Mouse (Mus musculus) thymus, postnatal 10 days (tissue): ENCODE measurements around the gene Nmt1.

ENCODE experiments used
- DNase-seq, 2 experiments: peaks; one replicate each; pipeline ENCODE4 v3.0.0; 2021; ENCODE audit warnings: low spot score in 2 of 2

Nmt1 gene

GRCm38 (mm10) chr11:103043982-103044381, 16.0 kb downstream of the Nmt1 start:
- no peak for DNase-seq

GRCm38 (mm10) chr11:103046286-103046685, 18.3 kb downstream of the Nmt1 start:
- DNase-seq, result no peak

DNA sequence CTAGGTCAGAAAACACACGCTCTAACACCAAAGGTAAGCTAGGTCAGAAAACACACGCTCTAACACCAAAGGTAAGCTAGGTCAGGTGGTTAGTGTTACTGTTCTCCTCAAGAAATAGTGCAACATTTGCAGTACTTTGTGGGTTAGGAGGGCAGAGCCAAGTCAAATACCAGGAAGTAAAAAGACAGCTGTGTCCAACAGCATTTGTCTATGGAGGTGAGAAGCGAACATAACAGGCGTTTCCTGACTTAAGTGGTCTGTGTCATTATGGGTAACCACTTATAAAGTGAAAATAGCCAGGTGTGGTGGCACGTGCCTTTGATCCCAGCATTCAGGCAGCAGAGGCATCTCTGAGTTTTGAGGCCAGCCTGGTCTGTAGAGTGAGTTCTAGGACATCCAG, 21.6 kb downstream of the Nmt1 start:
- DNase-seq, result no peak

- DNase-seq, result no peak
These were observed 22.2 kb downstream of the Nmt1 start for GRCm38 (mm10) chr11:103050153-103050552.

GRCm38 (mm10) chr11:103051249-103051691, 23.3 kb downstream of the Nmt1 start:
- DNase-seq, result no peak

DNA sequence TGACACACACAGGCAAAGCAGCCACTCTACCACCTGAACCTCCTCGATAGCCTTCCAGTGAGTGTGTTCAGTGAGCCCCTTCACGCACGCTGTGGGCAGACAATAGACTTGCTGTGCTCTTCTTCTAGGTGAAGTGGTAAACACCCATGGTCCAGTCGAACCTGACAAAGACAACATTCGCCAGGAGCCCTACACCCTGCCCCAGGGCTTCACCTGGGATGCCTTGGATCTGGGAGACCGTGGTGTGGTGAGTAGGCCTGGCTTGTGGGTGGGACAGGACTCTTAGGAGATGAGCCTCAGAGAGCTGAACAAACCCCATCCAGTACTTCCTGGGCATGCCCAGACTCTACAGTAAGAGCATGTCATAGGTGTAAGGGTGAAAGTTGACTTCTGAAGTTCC, 24.1 kb downstream of the Nmt1 start:
- no peak for DNase-seq

DNA sequence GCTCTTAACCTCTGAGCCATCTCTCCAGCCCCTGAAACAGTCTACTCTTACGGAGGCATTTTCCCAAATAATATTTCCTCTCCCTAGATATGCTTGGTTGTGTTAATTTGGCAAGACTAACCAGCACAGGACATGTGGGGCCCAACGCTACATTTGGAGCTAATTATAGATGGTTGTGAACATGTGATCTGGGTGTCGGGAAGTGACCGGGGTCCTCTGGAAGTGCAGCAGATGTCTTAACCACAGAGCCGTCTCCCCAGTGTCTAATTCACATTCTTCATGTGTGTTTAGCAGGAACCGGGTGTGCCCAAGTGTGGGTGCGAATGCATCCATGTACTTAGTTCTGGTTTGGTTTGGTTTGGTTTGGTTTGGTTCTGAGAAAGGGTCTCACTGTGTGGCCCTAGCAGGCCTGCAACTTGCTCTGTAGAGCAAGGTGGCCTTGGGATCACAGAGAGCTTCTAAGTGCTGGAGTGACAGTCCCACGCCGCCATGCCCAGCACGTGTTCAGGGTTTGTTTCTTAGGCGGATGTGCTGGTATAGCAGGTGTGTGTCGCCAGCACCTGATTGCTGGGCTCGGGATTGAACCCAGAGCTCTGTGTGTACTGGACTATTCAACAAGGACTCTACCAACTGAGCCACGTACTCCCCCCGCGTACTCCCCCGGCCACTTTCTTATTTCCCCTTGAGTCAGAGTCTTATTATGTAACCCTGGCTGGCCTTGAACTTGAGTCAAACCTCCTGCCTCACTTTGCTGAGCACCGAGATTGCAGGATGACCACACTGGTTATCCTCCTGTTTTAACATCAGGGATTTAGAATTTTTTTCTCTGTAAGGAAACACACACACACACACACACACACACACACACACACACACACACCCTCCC, 25.4 kb downstream of the Nmt1 start:
- DNase-seq, result no peak

- DNase-seq, result peak; percentile 41 to 78
These were observed 26.8 kb downstream of the Nmt1 start for GRCm38 (mm10) chr11:103054798-103055197.

DNA sequence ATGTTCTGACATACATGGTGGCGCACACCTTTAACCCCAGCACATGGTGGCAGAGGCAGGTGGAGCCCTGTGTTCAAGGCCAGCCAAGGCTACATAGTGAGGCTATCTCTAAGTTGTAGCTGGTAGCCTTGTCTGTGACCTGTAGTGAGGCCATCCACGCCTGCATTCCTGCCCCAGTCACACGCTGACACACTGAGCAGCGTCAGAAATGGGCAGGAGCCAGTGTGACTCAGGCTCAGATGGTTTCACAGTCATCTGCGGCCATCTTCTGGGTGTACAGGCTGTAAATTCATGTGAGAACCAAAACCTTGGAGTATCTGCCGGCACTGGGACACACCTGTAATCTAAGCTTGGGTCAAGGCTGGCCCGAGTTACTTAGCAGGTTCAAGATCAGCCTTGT, 28.6 kb downstream of the Nmt1 start:
- no peak for DNase-seq

DNA sequence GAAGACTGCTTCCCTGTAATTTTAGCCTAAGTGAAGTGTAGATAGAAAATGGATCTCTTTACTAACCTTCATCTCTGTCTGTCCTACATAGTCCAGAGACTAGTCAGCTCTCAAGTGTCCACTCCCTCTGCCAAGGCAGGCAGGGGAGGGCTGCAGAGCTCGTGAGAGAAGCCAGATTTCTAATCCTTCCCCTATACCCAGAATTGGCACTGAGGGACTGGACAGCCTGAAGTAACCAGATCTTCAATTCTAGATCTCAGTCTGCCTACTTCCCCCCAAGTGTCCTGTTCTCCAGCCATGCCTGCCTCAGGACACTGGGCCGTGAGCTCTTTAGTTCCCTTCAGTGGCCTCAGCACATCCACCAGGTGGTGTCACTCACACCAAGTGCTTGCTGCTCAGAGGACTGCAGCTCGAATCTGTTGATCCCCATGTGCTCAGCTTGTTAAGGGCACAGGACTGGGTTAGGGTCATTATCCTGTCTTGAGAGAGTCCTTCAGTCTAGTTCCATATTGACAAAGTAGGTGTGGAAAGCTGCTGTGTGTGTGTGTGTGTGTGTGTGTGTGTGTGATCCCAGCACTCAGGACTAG, 30.6 kb downstream of the Nmt1 start:
- no peak for DNase-seq

- no peak for DNase-seq
These were observed 38.4 kb downstream of the Nmt1 start for GRCm38 (mm10) chr11:103066191-103067050.

- DNase-seq, result no peak
These were observed 39.0 kb downstream of the Nmt1 start for GRCm38 (mm10) chr11:103067051-103067361.

DNA sequence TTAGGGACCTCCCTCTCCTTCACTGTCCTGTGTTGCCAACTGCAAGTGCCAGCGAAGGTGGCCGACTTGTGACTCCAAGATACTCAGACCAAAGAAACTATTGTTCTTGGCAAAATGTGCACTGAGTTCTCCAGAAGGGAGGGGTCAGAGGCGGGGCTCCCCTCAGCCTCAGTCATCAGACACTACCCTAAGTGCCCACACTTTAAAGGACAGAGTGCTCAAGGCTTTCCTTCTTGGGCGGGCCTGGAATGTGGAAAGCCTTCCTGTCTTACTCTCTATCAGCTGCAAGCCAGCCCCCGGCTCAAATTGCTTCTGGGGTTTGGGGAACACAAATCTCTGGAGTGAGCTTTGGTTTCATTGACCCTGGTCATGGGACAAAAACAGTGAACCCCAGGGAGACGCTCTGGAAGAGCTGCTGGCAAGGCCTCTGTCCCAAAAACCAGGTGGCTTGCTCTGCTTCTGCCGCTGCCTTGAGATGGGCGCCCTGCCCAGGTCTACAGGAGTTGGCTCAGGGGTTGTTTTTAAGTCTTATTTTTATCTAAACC, 39.5 kb downstream of the Nmt1 start:
- DNase-seq, result no peak

GRCm38 (mm10) chr11:103068272-103068671, 40.3 kb downstream of the Nmt1 start:
- no peak for DNase-seq

GRCm38 (mm10) chr11:103068884-103069283, 40.9 kb downstream of the Nmt1 start:
- no peak for DNase-seq

- DNase-seq, result no peak
These were observed 41.7 kb downstream of the Nmt1 start for GRCm38 (mm10) chr11:103069731-103070130.

DNA sequence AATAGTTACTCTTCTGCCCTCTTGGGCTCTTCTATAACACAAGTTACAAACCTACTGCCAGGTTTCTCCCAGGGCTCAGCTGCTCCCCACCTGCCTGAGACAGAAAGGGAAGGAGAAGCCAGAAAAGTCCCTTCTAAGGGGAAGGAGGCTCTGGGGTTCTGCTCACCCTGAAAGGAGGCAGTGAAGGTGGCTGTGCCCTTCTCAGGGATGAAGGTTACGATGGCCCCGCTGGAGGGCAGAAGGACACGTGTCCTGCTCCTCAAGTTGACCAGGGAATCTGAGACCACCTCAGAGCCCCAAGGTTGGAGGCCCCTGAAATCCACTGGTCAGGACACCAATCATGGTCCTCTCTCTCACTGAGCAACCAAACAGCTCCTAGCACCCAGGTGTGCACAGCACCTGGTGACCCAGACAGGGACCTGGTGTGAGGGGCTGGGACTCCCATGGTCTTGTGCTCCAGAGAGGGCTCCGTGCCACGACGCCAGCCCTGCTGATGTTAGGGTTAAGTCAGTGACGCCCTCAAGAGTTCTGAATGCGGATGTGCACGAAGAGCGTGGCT, 42.4 kb downstream of the Nmt1 start:
- no peak for DNase-seq

DNA sequence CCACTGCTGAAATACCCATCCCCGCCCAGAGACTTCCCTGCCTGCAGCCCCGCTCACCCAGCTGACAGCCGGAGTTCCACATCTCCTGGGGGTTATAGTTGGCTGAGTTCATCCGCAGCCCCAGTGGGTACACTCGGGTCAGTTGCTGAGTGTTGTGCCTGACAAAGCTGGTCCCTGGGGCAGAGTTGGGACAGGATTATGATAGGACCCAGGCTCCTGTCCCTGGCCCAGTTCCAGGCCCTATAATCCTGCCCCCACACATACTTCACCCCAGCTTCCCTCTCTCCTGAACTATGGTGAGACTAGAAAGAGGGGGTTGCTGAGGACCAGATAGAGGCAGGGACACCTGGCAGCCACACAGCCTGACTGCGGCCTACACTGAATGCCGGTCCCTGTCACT, 45.7 kb downstream of the Nmt1 start:
- DNase-seq, result no peak

DNA sequence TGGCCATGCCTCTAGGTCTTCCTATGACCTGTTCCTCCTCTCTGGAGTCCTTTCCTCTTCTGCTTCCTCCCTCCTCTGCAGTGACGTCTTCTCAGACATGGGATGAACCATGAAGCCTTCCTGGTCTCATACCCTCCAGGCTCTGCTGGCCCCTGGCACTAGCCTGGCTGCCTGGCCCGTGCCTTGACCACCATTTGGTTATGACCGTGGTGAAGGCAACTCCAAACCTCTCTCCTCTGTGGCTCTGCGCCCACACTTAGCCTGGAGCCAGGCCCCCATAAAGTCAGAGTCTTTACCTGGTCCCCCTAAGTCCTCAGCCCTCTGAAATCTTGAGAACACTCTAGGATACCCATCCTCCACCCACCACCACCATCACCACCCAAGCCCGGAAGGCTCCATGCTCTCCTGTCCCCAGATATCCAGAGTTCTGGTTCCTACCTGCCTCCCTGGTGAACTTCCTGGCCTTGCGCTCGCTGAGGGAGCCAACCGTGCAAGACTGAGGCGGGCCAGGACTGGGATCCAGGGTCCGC, 46.2 kb downstream of the Nmt1 start:
- DNase-seq, result no peak

- no peak for DNase-seq
These were observed 46.9 kb downstream of the Nmt1 start for GRCm38 (mm10) chr11:103074796-103075323.

DNA sequence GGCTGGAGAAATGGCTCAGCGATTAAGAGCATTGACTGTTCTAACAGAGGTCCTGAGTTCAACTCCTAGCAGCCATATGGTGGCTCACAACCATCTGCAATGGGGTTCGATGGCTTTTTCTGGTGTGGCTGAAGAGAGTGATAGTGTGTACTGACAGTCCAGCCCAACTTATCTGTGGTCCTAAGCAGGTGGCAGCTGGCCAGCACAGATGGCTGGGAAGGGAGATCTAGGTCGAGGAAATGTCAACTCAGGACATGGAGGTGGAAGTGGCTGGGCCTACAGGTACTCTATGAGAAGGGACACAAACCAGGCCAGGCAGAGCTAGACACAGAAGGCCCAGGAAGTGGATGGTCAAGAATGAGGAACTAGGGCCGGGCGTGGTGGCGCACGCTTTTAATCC, 48.0 kb downstream of the Nmt1 start:
- DNase-seq, result no peak
